Mouse (Mus musculus) G1E (cell line): Measurements from ENCODE around the gene Fbxl22. TPM values are rescaled to one million over a fixed set of nuclear protein-coding genes. Genes with fewer than 3 reads are reported as not detected.

Source experiments
- ATAC-seq: 2 replicates; pipeline ENCODE4 v1.8.0; 2016; ENCODE audit warnings: mild to moderate bottlenecking; ENCODE audit not compliant: insufficient number of reproducible peaks, poor library complexity, low FRiP score, severe bottlenecking; ENCODE audit errors: extremely low read depth
- DNase-seq: peaks from one replicate; pipeline ENCODE4 v3.0.0; 2012; ENCODE audit warnings: low spot score
- H3K27me3 ChIP-seq: 2 replicates; pipeline ENCODE4 v1.6.1; 2012; ENCODE audit warnings: mild to moderate bottlenecking, low read length, inconsistent platforms; ENCODE audit not compliant: insufficient read depth
- H3K36me3 ChIP-seq: replicated peaks from 2 replicates; pipeline ENCODE3; 2012; ENCODE audit warnings: mild to moderate bottlenecking, inconsistent platforms
- H3K4me1 ChIP-seq: 2 replicates; pipeline ENCODE4 v1.6.1; 2012; ENCODE audit warnings: low read depth, low read length, inconsistent platforms, mixed read lengths; ENCODE audit not compliant: insufficient read depth
- H3K4me3 ChIP-seq: 2 replicates; pipeline ENCODE4 v1.5.1; 2012; ENCODE audit warnings: low read depth, mild to moderate bottlenecking, inconsistent platforms, low read length, moderate library complexity, mixed read lengths
- H3K9me3 ChIP-seq: replicated peaks from 2 replicates; pipeline ENCODE4 v1.6.1; 2012; ENCODE audit warnings: inconsistent platforms
- CTCF ChIP-seq: IDR thresholded peaks from 2 replicates; pipeline ENCODE4 v1.5.1; 2012; ENCODE audit warnings: low read depth, low read length, inconsistent platforms, mixed read lengths
- GATA1 ChIP-seq: IDR thresholded peaks from 2 replicates; pipeline ENCODE4 v1.6.1; 2012; ENCODE audit warnings: borderline replicate concordance, low read length, inconsistent platforms, mixed read lengths
- GATA2 ChIP-seq: IDR thresholded peaks from 2 replicates; pipeline ENCODE4 v1.6.1; 2012; ENCODE audit warnings: low read depth, low read length, inconsistent platforms, borderline replicate concordance
- POLR2AphosphoS5 ChIP-seq: IDR thresholded peaks from 2 replicates; pipeline ENCODE4 v1.6.1; 2012; ENCODE audit warnings: low read depth, low read length, inconsistent platforms; ENCODE audit not compliant: insufficient replicate concordance
- TAL1 ChIP-seq: conservative IDR thresholded peaks from 2 replicates; pipeline ENCODE4 v1.6.1; 2012; ENCODE audit warnings: low read depth, low read length, inconsistent platforms, mixed read lengths
- polyA plus RNA-seq: library from polyadenylated mRNA; stranded (reverse); fragments of >175 nt; gene quantifications from 2 replicates; pipeline ENCODE4 v1.2.3, GENCODE M21; 2012
- total RNA-seq, 2 experiments: library from RNA; stranded (forward) in 1 of 2; stranded (reverse) in 1 of 2; fragments of 200-1000 nt in 1 of 2; fragments of >200 nt in 1 of 2; fragmentation: Nextera tagmentation in 1 of 2; gene quantifications; 2 replicates each; pipeline ENCODE4 v1.2.3; 2014 to 2017

Fbxl22 gene
- total and polyA plus RNA-seq, 3 experiments, result 0.10 to 0.44 TPM; not detected in 1

DNA sequence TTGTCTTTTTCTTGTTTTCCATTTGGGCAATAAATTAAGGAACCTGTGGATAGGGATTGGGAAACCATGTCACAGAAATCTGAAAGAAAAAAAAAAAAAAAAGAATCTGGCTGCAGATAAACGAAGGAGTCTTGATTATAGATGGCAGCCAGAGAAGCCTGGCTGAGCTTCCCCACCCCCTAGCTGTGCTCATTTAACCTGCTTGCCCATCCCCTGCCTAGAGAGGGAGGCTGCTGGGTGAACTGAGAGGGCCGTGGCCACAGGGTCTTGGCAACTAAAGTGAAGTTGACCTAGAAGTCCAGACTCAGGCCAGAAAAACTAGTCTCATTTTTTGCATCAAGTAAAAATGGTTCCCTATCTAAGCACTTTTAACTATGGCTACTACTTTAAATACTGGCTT, 3.4 kb downstream of the Fbxl22 start:
- H3K4me3 ChIP-seq, result peak overlapping the region; percentile 78
- peaks cover 80% of the 10 kb centered on the region for H3K36me3 ChIP-seq
- no peaks in the 10 kb centered on the region for H3K27me3 ChIP-seq
- DNase-seq (peak; percentile 27), ATAC-seq (no peak)
- H3K4me1 ChIP-seq, result peaks cover 72% of the 10 kb centered on the region
- TF ChIP-seq CTCF, result no peak
- no peaks in the 10 kb centered on the region for H3K9me3 ChIP-seq

DNA sequence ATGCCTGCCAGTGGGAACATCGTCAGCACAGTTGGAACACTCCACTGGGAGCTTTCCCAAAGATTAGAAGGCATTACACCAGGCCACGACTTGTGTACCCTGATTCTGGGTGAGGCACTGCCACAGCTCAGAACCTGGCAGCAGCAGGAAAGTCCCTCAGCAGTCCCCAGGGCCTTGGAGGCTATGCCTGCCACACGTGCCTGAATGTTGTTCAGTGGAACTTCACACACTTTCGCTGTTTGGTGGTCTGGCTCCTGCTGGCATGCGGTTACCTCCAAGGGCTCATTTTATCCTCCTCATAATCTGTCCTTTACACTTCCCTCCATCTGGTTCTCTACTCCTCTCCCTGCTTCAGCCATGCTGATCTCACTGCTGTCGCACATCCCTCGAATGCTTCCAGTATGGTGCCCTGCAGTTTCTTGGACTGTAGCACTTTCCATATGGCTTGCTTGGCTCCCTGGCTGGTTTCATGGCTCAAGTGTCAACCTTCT, 4.0 kb downstream of the Fbxl22 start:
- ATAC-seq (no peak), DNase-seq (no peak)
- H3K4me3 ChIP-seq, result peak overlapping the region; percentile 78; the same call in 1 of the 2 replicates
- no peak for TF ChIP-seq GATA2
- no peak for TF ChIP-seq TAL1
- TF ChIP-seq CTCF, result no peak
- no peak for TF ChIP-seq POLR2AphosphoS5
- TF ChIP-seq GATA1, result no peak
- H3K4me1 ChIP-seq, result peaks cover 78% of the 10 kb centered on the region
- no peaks in the 10 kb centered on the region for H3K9me3 ChIP-seq
- peaks cover 78% of the 10 kb centered on the region for H3K36me3 ChIP-seq
- no peaks in the 10 kb centered on the region for H3K27me3 ChIP-seq

DNA sequence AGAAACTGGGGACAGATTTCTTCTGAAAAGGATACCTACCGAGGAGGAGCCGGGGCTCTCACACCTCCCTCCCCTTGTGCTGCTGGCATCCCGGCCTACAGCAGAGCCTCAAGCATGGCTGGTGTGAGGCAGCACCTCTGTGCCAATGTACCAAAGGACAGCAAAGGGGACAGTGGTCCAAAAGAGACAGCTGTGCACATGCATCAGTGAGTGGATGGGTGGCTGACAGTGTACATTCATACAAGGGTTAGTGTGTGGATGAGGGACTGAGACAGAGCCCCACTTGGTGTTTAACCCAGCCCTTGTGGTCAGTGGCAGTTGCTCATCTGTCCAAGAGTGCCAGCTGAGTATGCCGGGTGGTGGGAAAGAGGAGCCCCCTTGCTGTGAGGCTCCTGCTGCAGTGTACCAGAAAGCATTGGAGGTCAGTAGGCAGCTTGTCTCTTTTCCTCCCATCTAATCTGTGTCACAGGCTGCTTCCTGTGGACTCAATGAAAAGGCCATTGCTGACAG, 5.4 kb downstream of the Fbxl22 start:
- no peak for DNase-seq
- peaks cover 78% of the 10 kb centered on the region for H3K36me3 ChIP-seq
- no peaks in the 10 kb centered on the region for H3K9me3 ChIP-seq
- TF ChIP-seq TAL1, result no peak
- no peak for TF ChIP-seq GATA1
- TF ChIP-seq GATA2, result no peak
- TF ChIP-seq CTCF, result no peak
- no peak for TF ChIP-seq POLR2AphosphoS5
- H3K4me1 ChIP-seq, result peaks cover 81% of the 10 kb centered on the region
- no peak for ATAC-seq
- no peak overlapping the region for H3K4me3 ChIP-seq
- no peaks in the 10 kb centered on the region for H3K27me3 ChIP-seq

DNA sequence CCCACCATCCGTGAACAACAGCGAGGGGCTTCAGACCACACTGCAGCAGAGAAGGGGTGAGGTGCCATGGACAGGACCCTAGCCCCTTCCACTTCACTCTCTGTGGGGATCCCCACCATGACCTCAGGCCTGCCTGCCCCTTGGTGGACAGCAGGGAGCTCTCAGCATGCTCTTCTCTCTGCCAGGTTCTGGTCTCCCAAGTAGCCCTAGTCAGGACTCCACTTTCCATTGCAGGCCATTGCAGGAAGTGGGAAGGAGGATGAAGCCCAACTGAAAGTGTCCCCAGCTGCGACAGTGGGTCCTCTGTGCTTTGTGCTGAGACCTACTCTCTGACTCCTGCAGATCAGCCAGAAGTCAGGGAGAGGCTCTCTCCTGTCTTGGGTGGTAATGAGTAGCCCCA, 6.7 kb downstream of the Fbxl22 start:
- ATAC-seq (no peak), DNase-seq (no peak)
- Histone ChIP-seq H3K36me3 (peaks cover 77% of the 10 kb centered on the region), H3K27me3 (no peaks in the 10 kb centered on the region), H3K9me3 (no peaks in the 10 kb centered on the region), H3K4me1 (peaks cover 79% of the 10 kb centered on the region), H3K4me3 (no peak overlapping the region)
- no peak for TF ChIP-seq POLR2AphosphoS5
- TF ChIP-seq TAL1, result no peak
- TF ChIP-seq CTCF, result no peak
- TF ChIP-seq GATA2, result no peak
- no peak for TF ChIP-seq GATA1

DNA sequence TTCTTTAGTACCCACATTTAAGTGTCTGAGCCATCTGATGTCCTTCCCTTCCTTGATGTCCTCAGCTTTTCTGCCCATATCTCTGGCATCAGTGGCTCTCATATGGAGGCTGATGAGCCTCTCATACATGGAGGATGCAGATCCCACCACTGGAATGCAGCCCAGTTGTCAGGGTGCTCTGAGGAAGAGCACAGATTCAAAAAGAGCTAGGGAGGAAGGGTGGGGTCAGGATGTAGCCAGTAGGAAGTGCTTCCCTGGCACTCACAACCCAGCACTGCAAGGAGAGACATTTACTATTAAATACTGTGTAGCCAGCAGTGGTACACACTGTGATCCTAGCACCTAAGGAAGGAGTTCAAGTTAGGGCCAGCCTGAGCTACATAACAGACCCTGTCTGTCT, 8.0 kb downstream of the Fbxl22 start:
- Histone ChIP-seq H3K27me3 (no peaks in the 10 kb centered on the region), H3K4me3 (no peak overlapping the region), H3K36me3 (peaks cover 87% of the 10 kb centered on the region), H3K4me1 (peaks cover 83% of the 10 kb centered on the region), H3K9me3 (no peaks in the 10 kb centered on the region)
- TF ChIP-seq CTCF, result no peak
- TF ChIP-seq GATA2, result no peak
- no peak for TF ChIP-seq POLR2AphosphoS5
- no peak for TF ChIP-seq TAL1
- no peak for TF ChIP-seq GATA1
- ATAC-seq (no peak), DNase-seq (no peak)

DNA sequence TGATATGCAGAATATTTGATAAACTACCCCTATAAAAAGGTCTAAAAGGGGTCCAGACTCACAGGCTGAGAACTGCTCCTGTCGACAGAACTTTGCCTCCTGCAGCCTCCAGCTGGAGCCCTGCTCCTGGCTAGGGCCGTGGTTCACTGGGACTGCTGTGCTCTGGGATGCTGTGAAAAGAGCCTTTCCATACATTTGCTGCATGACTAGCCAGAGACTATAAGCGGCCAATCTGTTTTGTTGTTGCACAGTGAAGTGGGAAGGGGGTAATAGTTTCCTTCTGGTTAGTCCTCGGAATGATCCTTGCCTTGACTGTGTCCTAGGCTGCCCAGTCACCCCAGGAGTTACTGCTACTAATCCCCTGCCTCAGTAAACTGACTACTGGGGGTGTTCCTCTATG, 8.4 kb downstream of the Fbxl22 start:
- Histone ChIP-seq H3K27me3 (no peaks in the 10 kb centered on the region), H3K4me3 (peak overlapping the region; percentile 54; the same call in 1 of the 2 replicates), H3K9me3 (no peaks in the 10 kb centered on the region), H3K4me1 (peaks cover 82% of the 10 kb centered on the region), H3K36me3 (peaks cover 91% of the 10 kb centered on the region)
- no peak for TF ChIP-seq CTCF
- TF ChIP-seq GATA1, result no peak
- TF ChIP-seq TAL1, result no peak
- TF ChIP-seq POLR2AphosphoS5, result no peak
- TF ChIP-seq GATA2, result no peak
- DNase-seq, result no peak
- ATAC-seq, result no peak
